Mouse (Mus musculus) intestine, embryonic 16.5 days (tissue): ENCODE measurements at regions not wholly inside any gene's neighbourhood (a gene's known extent, or its start where the extent isn't known, plus 50 kb on each side); places are given as distances from the start of the nearest gene placed in this dataset.

Source experiments
- ATAC-seq: fragments of 200-750 bp; cut with Nextera tagmentation; 2 replicates; pipeline ENCODE4 v1.8.0; 2017; ENCODE audit warnings: moderate TSS enrichment, moderate library complexity
- H3K27ac ChIP-seq: fragments of 300-500 bp; sonication (generic); 2 replicates; pipeline ENCODE4 v1.5.1; 2014; ENCODE audit warnings: mild to moderate bottlenecking, low read length
- H3K27me3 ChIP-seq: fragments of 300-500 bp; sonication (generic); replicated peaks from 2 replicates; pipeline ENCODE4 v1.6.1; 2014; ENCODE audit warnings: low read length, control low read depth, mixed read lengths; ENCODE audit not compliant: control insufficient read depth, insufficient read depth
- H3K36me3 ChIP-seq: fragments of 300-500 bp; sonication (generic); 2 replicates; pipeline ENCODE4 v1.6.1; 2014; ENCODE audit warnings: low read length, control low read depth; ENCODE audit not compliant: control insufficient read depth, insufficient read depth
- H3K4me1 ChIP-seq: fragments of 300-500 bp; sonication (generic); 2 replicates; pipeline ENCODE4 v1.6.1; 2014; ENCODE audit warnings: low read length, control low read depth, mixed read lengths; ENCODE audit not compliant: control insufficient read depth, insufficient read depth
- H3K4me2 ChIP-seq: fragments of 300-500 bp; sonication (generic); 2 replicates; pipeline ENCODE4 v1.6.1; 2014; ENCODE audit warnings: low read depth, low read length, control low read depth
- H3K4me3 ChIP-seq: fragments of 300-500 bp; sonication (generic); 2 replicates; pipeline ENCODE4 v1.5.1; 2014; ENCODE audit warnings: mild to moderate bottlenecking, low read length
- H3K9ac ChIP-seq: fragments of 300-500 bp; sonication (generic); 2 replicates; pipeline ENCODE4 v1.6.1; 2014; ENCODE audit warnings: low read depth, low read length
- H3K9me3 ChIP-seq: fragments of 300-500 bp; sonication (generic); 2 replicates; pipeline ENCODE4 v1.6.1; 2016; ENCODE audit warnings: low read length, control low read depth; ENCODE audit not compliant: control insufficient read depth
- WGBS: fragments of 180-500 bp; shearing (Covaris S2); extraction: QIAGEN DNeasy Blood & Tissue Kit; methylation state at CpG from one replicate; pipeline ENCODE4 v1.1.7; 2014; 5-methylcytosine and 5-hydroxymethylcytosine counted together

GRCm38 (mm10) chr5:90086491-90086890 is 137.3 kb downstream of the Cox18 start:
- H3K4me1 ChIP-seq = no peaks in the 10 kb centered on the region
- H3K36me3 ChIP-seq = no peaks in the 10 kb centered on the region
- no peak overlapping the region for H3K27ac ChIP-seq
- no peaks in the 10 kb centered on the region for H3K27me3 ChIP-seq
- no peak overlapping the region; the same call in 1 of the 2 replicates for H3K4me2 ChIP-seq
- ATAC-seq = no peak
- no peak overlapping the region for H3K9ac ChIP-seq
- H3K9me3 ChIP-seq = no peaks in the 10 kb centered on the region
- H3K4me3 ChIP-seq = no peak overlapping the region
- 60% methylated on average over 6 of the region's 6 CpGs for WGBS

DNA sequence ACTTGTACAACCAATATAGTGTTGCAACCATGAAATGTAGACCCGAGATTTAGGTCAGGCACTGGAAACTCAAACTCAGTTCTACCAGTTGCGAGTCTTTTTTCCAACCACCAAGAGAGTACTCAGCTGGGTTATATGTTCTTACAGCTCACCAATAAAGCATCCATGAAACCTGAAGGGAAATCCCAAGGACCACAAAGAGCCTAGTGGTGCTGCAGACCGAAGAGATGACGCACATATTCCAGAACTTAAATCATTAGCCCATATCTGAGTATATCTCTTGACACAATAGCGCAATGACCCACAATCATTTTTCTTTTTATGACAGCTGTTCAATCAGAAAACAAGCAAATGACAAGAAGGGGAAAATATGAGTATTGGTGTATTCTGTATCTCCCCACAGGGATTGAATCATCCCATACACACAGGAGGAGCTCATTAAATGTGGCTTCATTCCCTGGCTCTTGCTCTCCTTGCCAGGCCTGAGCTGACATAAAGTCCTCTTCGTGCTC is 146.7 kb downstream of the Cox18 start:
- 92% methylated on average over 6 of the region's 6 CpGs for WGBS
- Histone ChIP-seq H3K27ac (no peak overlapping the region), H3K9ac (no peak overlapping the region), H3K36me3 (no peaks in the 10 kb centered on the region), H3K4me3 (no peak overlapping the region), H3K27me3 (no peaks in the 10 kb centered on the region), H3K4me2 (no peak overlapping the region), H3K4me1 (no peaks in the 10 kb centered on the region), H3K9me3 (no peaks in the 10 kb centered on the region)
- ATAC-seq = no peak

DNA sequence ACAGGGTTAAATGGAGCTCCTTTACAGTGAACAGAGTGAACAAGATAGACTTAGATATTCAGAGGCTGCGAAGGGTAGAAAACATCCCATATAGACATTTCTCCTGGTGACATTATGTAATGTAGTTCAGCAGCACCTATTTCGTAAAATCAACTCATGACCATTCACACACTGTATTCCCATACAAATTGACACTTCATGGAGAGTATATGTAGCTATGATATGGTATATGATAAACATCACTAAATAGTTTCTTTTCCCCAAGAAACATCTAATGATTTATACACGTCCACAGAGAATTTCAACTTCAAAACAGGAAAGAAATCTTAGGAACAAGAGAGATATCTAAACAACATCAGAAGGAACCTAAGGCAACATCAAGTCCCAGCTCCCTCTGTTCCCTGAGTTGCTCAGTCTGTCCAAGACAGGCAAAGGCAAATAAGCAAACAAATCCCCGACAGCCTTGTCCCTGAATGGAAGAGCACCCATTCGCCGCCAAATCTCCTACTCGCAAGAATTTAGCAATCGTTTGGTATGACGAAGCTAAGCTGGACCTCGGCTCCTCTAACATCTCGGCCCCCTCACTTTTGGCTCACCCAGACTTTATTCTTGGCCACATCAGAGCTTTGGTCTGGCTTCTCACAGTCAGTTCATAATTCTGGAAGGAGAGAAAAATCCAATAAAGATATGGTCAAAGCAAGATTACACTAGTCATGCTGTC is 148.0 kb downstream of the Cox18 start:
- WGBS = 84% methylated on average over 11 of the region's 11 CpGs
- H3K27me3 ChIP-seq = no peaks in the 10 kb centered on the region
- H3K4me3 ChIP-seq = no peak overlapping the region
- no peak overlapping the region for H3K9ac ChIP-seq
- H3K9me3 ChIP-seq = no peaks in the 10 kb centered on the region
- H3K36me3 ChIP-seq = no peaks in the 10 kb centered on the region
- H3K27ac ChIP-seq = no peak overlapping the region
- H3K4me2 ChIP-seq = no peak overlapping the region
- H3K4me1 ChIP-seq = no peaks in the 10 kb centered on the region
- ATAC-seq = no peak

DNA sequence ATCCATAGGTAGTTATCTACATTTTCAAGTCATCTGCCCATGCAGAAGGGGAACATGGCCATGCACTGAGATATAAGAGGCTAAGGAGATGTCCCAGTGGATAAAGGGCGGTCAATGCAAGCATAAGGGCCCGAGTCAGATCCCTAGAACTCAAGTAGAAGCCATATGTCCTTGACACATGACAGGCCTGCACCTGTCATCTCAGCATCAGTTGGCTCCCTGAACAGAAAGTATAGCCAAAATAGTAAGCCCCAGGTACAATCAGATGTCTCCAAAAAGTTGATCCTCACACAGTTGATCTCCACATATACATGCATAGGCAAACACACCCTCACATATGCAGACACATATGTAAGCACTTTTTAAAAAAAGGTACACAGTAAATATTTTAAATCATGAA is 152.0 kb downstream of the Cox18 start:
- no peak for ATAC-seq
- Histone ChIP-seq H3K4me2 (no peak overlapping the region), H3K4me1 (no peaks in the 10 kb centered on the region), H3K27me3 (no peaks in the 10 kb centered on the region), H3K36me3 (no peaks in the 10 kb centered on the region), H3K9ac (no peak overlapping the region), H3K27ac (no peak overlapping the region), H3K9me3 (no peaks in the 10 kb centered on the region), H3K4me3 (no peak overlapping the region)
- WGBS = 91% methylated on average over 2 of the region's 2 CpGs

DNA sequence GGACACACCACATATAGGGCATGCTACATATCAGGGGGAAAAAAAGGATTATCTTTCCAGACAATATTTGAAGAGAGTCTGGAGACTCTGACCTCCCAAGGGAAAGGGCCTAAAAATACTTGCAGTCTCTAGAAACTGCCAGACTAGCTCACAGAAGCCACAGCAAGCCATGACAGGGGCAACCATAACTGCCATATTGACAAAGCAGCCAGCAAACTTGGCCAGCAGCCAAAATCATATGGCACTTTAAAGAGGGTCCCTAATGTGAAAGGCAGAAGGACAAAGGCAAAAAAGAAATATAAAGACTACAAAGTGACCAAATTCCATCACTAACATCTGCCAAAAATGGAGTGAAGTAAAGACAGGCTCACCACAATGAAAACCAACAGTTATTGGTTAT is 155.2 kb downstream of the Cox18 start:
- Histone ChIP-seq H3K36me3 (no peaks in the 10 kb centered on the region), H3K4me1 (no peaks in the 10 kb centered on the region), H3K9me3 (no peaks in the 10 kb centered on the region), H3K4me2 (no peak overlapping the region), H3K27ac (no peak overlapping the region), H3K4me3 (no peak overlapping the region), H3K9ac (no peak overlapping the region), H3K27me3 (no peaks in the 10 kb centered on the region)
- ATAC-seq = no peak

DNA sequence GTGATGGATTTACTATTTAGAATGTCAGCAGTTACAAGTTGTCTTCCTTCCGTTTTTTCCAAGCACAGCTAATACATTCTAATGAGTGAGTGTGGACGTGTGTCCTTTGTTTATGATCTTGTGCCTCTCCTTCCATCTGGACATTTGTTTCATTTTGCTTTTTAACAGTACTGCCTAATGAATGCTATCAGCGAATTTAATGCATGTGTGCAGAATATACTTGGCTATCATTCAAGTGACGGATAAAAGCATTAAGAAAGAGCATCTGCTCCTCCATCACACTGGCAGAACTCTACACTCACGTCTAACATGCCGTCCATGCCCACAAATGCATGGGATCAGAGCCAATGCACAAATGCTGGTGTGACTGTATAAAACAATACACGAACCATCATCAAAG is 156.0 kb downstream of the Cox18 start:
- Histone ChIP-seq H3K36me3 (no peaks in the 10 kb centered on the region), H3K4me1 (no peaks in the 10 kb centered on the region), H3K4me3 (no peak overlapping the region), H3K4me2 (no peak overlapping the region), H3K9ac (no peak overlapping the region), H3K27me3 (no peaks in the 10 kb centered on the region), H3K9me3 (no peaks in the 10 kb centered on the region), H3K27ac (no peak overlapping the region)
- 60% methylated on average over 7 of the region's 7 CpGs for WGBS
- ATAC-seq = no peak

GRCm38 (mm10) chr5:90065884-90066615 is 157.8 kb downstream of the Cox18 start:
- Histone ChIP-seq H3K27me3 (no peaks in the 10 kb centered on the region), H3K4me3 (no peak overlapping the region), H3K4me2 (no peak overlapping the region), H3K9me3 (no peaks in the 10 kb centered on the region), H3K27ac (no peak overlapping the region), H3K36me3 (no peaks in the 10 kb centered on the region), H3K9ac (no peak overlapping the region), H3K4me1 (no peaks in the 10 kb centered on the region)
- 60% methylated on average over 6 of the region's 6 CpGs for WGBS
- ATAC-seq = no peak

GRCm38 (mm10) chr5:90055686-90056085 is 168.1 kb downstream of the Cox18 start:
- Histone ChIP-seq H3K9me3 (no peaks in the 10 kb centered on the region), H3K9ac (no peak overlapping the region), H3K4me2 (no peak overlapping the region), H3K27me3 (no peaks in the 10 kb centered on the region), H3K4me3 (no peak overlapping the region), H3K4me1 (no peaks in the 10 kb centered on the region), H3K27ac (no peak overlapping the region), H3K36me3 (no peaks in the 10 kb centered on the region)
- ATAC-seq = no peak
- WGBS = 76% methylated on average over 2 of the region's 2 CpGs

DNA sequence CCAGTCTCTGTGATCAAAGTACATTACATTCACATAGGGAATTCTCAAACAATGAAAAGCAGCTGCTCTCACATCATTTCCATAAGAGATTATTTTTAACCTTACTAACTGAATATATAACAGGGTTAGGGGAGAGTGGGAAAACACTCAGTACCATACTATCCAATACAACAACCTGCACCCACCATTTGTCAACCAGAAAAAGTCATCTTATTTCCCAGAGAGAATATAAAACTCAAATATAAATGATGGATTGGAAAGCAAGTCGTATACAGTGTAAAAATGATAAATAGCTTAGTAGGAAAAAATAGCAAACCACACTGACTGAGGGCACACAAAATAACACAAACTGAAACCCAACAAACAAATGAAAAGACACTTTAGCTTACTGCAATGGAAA is 169.4 kb upstream of the Adamts3 start:
- WGBS = 76% methylated on average over 1 of the region's 1 CpGs
- H3K4me2 ChIP-seq = no peak overlapping the region
- H3K36me3 ChIP-seq = no peaks in the 10 kb centered on the region

More for the DNA sequence above, 169.4 kb upstream of the Adamts3 start:
- no peak for ATAC-seq
- H3K27ac ChIP-seq = no peak overlapping the region
- no peak overlapping the region for H3K9ac ChIP-seq
- no peaks in the 10 kb centered on the region for H3K4me1 ChIP-seq
- no peaks in the 10 kb centered on the region for H3K9me3 ChIP-seq
- H3K27me3 ChIP-seq = no peaks in the 10 kb centered on the region
- H3K4me3 ChIP-seq = no peak overlapping the region
